Mouse (Mus musculus): ENCODE results near the gene Pilrb2.

DNA sequence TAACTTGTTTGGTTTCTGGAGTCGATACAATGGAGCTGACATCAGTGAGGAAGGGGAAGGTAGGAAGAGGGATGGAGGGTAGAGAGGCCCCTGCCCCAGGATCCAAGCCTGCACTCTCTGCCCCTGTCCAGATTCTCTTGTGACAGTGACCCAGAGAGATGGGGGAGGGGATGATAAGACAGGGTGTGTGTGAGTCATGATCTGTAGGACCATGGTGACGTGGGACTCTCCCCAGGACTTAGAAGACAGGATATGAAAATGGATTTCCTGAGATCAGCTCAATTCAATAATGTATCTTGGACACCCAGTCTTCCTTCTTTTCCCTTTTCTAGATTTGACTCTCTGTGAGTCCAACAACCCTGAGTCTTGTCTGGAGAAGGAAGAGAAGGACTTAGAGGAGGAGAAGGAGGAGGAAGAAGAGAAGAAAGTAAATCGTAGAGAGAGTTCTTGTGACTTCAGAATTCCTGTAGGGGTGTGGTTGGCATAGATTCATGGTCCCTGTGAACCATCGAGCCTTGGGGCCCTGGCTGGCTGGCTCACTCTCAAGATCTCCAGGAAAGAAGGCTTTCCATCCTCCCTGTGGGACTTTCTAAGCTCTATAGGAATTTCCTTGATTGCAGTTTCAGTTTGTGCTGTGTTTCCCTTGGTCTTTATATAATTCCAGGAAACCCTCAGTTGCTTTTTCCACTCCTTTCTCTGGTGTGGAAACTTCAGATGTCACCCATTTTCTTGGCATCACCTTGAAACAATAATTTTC is 54.0 kb downstream of the Pilrb2 start:
- TF ChIP-seq CTCF (conservative IDR thresholded peaks at IDR 0.05 in 1 of 2, IDR thresholded peaks at IDR 0.05 in 1 of 2; ENCODE audit: low read depth in 2 of 2, low read length in 2 of 2) (no peak), POLR2A (IDR thresholded peaks at IDR 0.05; ENCODE audit: low read depth, low read length) (no peak), USF1 (IDR thresholded peaks at IDR 0.05; ENCODE audit: low read depth, low read length) (no peak), MAFK (IDR thresholded peaks at IDR 0.05; ENCODE audit: insufficient replicate concordance, low read length) (no peak), HCFC1 (IDR thresholded peaks at IDR 0.05; ENCODE audit: low read depth, low read length) (no peak), ELF1 (IDR thresholded peaks at IDR 0.05; ENCODE audit: low read depth, low read length) (no peak), MYC (IDR thresholded peaks at IDR 0.05; ENCODE audit: low read depth, low read length) (no peak), NRF1 (IDR thresholded peaks at IDR 0.05; ENCODE audit: low read depth, low read length) (no peak), ZNF384 (IDR thresholded peaks at IDR 0.05; ENCODE audit: low read depth, low read length) (no peak), E2F4 (IDR thresholded peaks at IDR 0.05; ENCODE audit: insufficient replicate concordance, low read depth, low read length) (no peak), JUND (conservative IDR thresholded peaks at IDR 0.05; ENCODE audit: low read depth, low read length) (0 out of 2 replicates have a peak, but pooled peaks have one; percentile 13), TBP (conservative IDR thresholded peaks at IDR 0.05; ENCODE audit: low read depth, low read length) (no peak), SMC3 (IDR thresholded peaks at IDR 0.05; ENCODE audit: low read depth, low read length) (no peak)

Data from CH12.LX (cell line).